Mouse (Mus musculus) CH12F3 (cell line): ENCODE results near the gene S100pbp.

Experiments used
- in situ Hi-C: fragments of 300-500 bp; cut with MboI; formaldehyde crosslinking; loops from 2 replicates; pipeline ENCODE4 v1.14.3; 2020; ENCODE audit warnings: low sequenced_read_pairs

The S100pbp gene

DNA sequence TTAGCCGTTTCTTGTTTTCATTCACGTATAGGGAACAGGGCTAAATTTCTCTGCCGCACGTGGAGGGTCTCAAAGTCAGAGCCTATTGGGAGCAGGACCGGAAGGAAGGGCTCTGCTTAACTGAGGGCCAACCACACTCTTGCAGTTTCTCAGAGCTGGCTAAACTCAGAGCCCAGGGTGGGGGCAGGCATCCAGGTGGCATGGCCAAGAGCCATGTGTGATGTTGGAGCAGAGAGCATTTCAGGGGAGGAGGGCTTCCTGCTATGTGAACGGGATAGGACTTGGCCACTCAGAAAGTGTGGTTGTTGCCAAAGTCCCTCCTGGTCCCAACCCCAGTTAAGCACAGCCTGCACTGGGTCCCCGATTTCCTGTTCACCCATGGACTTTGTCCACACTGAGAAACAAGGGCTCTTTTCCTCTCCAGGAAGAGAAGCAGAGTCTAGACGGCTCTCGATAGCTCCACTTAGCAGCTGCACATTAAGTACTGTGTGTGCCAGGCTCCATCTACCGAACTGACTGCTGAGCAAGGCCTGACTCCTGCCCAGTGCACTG is 82.1 kb downstream of the S100pbp start:
- in situ Hi-C loops: no loop called here

DNA sequence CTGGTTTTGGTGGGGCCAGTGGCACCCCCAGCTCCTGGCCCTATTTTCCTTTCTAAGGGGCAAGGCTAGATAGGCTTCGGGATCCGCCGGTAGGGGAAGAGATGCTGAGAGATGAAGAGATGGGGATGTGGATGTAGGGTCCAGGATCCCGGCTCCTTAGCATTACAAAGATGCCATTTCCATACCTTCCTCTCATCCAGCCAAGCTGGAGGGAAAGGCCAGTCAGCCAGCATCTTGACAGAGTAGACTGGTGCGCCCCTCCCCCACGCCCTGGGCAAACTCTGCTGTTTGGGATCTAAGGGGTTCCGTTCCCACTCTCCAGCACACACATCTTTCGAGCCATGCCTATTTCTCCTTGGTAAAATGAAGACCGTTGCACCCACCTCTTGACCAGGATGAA is 83.5 kb downstream of the S100pbp start:
- in situ Hi-C loops: no loop called here

DNA sequence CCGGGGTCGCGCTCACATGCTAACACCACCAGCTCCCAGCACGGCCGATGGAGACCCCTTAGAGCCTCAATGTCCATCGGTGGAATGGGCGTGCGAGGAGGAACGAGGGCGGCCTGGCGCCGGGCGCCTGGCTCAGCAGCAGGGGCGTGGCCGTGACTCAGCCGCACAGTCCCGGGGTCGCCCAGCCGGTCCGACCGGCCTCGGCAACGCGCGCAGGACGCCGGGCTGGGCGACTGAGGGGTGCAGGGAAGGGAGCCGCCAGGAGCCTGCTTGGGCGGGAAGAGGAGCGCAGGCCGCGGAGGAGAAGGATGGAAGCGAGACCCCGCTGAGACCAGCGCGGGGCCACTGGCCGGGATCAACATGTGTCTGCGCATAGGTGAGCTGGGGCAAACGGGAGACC is 84.2 kb downstream of the S100pbp start, which contains the start of gene Tmem54:
TSS of gene Tmem54 (plus strand) at position 193 of the 400 bp plus-strand sequence.
- in situ Hi-C loops: no loop called here

DNA sequence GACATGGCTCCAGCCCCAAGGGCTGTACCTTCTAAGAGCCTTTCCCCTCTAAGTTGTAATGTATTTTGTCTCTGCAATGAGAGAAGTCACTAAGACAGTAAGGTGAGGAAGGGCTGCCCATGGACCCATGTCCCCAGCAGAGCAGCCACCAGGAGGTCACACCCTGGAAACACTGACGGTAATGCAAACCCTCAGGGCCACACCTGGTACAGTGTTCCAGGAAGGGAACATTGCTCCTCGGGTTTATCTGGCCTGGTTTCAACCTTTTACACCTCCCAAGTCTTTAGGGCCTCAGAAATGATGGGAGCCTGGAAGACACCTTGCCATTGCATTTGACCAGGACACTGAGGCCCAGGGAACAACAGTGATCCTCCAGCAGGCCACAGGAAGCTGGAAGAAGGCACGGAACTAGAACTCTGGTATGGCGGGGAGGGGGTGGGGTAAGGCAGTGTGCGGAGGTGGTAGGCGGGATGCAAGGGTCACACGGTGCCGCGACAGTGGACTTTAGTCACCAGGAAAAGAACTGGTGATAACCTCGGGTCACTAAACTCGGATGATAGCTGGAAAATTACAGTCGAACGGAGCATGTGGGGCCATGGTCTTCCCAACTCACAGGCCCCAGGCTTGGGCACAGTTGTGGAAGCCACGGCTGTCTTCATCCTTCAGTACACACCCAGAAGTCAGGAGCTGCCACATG is 87.2 kb downstream of the S100pbp start:
- in situ Hi-C loops: no loop called here
